Mouse (Mus musculus) myocyte (in vitro differentiated cells): Measurements from ENCODE around the gene Slc44a1.

Experiments
- CEBPB ChIP-seq: IDR thresholded peaks from 2 replicates; pipeline ENCODE4 v1.6.1; 2011; ENCODE audit warnings: mild to moderate bottlenecking, moderate library complexity; ENCODE audit not compliant: poor library complexity, insufficient read depth, severe bottlenecking
- E2F4 ChIP-seq: IDR thresholded peaks from one replicate; pipeline ENCODE4 v1.6.1; 2011; ENCODE audit warnings: mild to moderate bottlenecking, control low read depth, moderate library complexity; ENCODE audit not compliant: insufficient read depth
- MAX ChIP-seq: IDR thresholded peaks from one replicate; pipeline ENCODE4 v1.6.1; 2011; ENCODE audit warnings: low read depth, mild to moderate bottlenecking, control low read depth
- MYOD1 ChIP-seq, 3 experiments: IDR thresholded peaks; one replicate each; pipeline ENCODE4 v1.6.1; 2011; ENCODE audit warnings: control low read depth in 2 of 3, low read depth in 2 of 3, mild to moderate bottlenecking in 2 of 3, moderate library complexity in 1 of 3; ENCODE audit not compliant: insufficient read length in 2 of 3, control insufficient read depth in 1 of 3
- MYOG ChIP-seq, 3 experiments: IDR thresholded peaks; one replicate each; pipeline ENCODE4 v1.6.1; 2011; ENCODE audit warnings: control low read depth in 2 of 3, low read depth in 2 of 3, mild to moderate bottlenecking in 2 of 3; ENCODE audit not compliant: insufficient read length in 2 of 3, control insufficient read depth in 1 of 3, insufficient read depth in 1 of 3
- POLR2A ChIP-seq: IDR thresholded peaks from one replicate; pipeline ENCODE4 v1.6.1; 2011; ENCODE audit warnings: low read depth, mild to moderate bottlenecking, control low read depth, moderate library complexity; ENCODE audit not compliant: insufficient read length
- POLR2AphosphoS2 ChIP-seq: IDR thresholded peaks from one replicate; pipeline ENCODE4 v1.6.1; 2011; ENCODE audit warnings: low read depth, control low read depth; ENCODE audit not compliant: insufficient read length
- SRF ChIP-seq: IDR thresholded peaks from one replicate; pipeline ENCODE4 v1.6.1; 2011; ENCODE audit warnings: low read depth; ENCODE audit not compliant: control insufficient read depth, insufficient read length
- TCF12 ChIP-seq: IDR thresholded peaks from one replicate; pipeline ENCODE4 v1.6.1; 2011; ENCODE audit warnings: mild to moderate bottlenecking, control low read depth; ENCODE audit not compliant: poor library complexity, insufficient read depth, severe bottlenecking
- TCF3 ChIP-seq: IDR thresholded peaks from one replicate; pipeline ENCODE4 v1.6.1; 2011; ENCODE audit warnings: low read depth, control low read depth; ENCODE audit not compliant: insufficient read length
- USF1 ChIP-seq: IDR thresholded peaks from one replicate; pipeline ENCODE4 v1.6.1; 2011; ENCODE audit warnings: low read depth, mild to moderate bottlenecking, control low read depth, moderate library complexity

- TF ChIP-seq POLR2A (no peak), USF1 (no peak), SRF (no peak), TCF12 (no peak), MAX (no peak), POLR2AphosphoS2 (no peak), MYOD1 (IDR thresholded peaks at IDR 0.05; ENCODE audit: control insufficient read depth in 1 of 3, insufficient read length in 2 of 3, low read depth in 2 of 3) (no peak), E2F4 (no peak), TCF3 (no peak), MYOG (IDR thresholded peaks at IDR 0.05; ENCODE audit: control insufficient read depth in 1 of 3, insufficient read depth in 1 of 3, insufficient read length in 2 of 3, low read depth in 2 of 3) (no peak), CEBPB (no peak)
These were observed 107.2 kb downstream of the Slc44a1 start for GRCm38 (mm10) chr4:53547381-53547780.
